Mouse (Mus musculus): ENCODE data around the gene Slc6a4. TPM values are rescaled to one million over a fixed set of nuclear protein-coding genes. Genes with fewer than 3 reads are reported as not detected.

Gene Slc6a4
- 10 to 100 TPM; 25.6 to 42.2 TPM for total RNA-seq (2021)
- long read RNA-seq, experiment 1, transcript Slc6a4-201 (14 exons, 2,725 nt) = major isoform, 23 of 32 reads
- long read RNA-seq, experiment 1, partial matches to known transcripts = 8 of 32 reads
- long read RNA-seq, experiment 1, other reads (novel, unspliced or antisense) = 1 of 32 reads
- long read RNA-seq, experiment 2, transcript Slc6a4-201 (14 exons, 2,725 nt) = major isoform, 21 of 22 reads
- long read RNA-seq, experiment 2, partial matches to known transcripts = 1 of 22 reads
- long read RNA-seq, experiment 2, other reads (novel, unspliced or antisense) = 0 of 22 reads

DNA sequence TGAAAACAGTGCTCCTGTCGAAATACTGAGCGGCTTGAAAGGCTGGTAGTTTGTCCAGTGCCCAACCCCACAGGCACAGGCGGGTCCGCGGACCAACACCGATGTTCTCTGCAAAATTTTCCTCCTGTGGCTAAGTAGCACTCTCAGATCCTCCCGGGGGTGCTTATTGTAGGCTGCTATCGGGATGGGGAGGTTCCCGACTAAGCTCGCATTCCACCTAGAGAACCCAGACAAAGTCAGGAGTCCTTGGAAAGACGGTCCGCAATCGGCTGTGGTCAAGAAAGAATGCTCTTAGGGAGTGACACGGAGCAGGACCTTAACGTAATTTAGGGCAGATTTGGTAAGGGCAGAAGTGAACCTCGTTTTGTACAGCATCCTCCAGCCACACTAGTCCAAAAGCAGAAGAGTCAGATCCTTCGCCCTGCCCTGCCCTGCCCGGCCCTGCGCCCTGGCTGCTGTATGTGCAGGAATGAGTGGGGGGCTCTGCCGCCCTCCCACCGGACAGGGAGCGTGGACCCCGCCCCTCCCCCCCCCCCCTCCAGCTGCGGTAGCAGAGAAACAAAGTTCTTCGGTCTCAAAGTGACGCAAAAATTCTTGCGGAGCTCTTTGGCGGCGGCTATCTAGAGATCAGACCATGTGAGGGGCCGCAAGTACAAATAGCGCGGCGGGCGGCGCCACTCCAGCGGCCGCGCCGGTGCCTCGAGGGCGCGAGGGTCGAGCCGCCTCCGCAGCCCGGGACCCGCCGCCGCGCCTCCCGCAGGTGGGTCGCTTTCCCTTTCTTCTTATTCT lies at the start of gene Slc6a4:
Gene Slc6a4, plus strand, starts transcription at position 688 of the 789 bp plus-strand sequence.
- DNase-seq = peak in 1 of 2 experiments; percentile 21

GRCm38 (mm10) chr11:76953536-76953935 lies 44.9 kb upstream of the Slc6a4 start:
- peak; percentile 35 to 46 for DNase-seq

DNA sequence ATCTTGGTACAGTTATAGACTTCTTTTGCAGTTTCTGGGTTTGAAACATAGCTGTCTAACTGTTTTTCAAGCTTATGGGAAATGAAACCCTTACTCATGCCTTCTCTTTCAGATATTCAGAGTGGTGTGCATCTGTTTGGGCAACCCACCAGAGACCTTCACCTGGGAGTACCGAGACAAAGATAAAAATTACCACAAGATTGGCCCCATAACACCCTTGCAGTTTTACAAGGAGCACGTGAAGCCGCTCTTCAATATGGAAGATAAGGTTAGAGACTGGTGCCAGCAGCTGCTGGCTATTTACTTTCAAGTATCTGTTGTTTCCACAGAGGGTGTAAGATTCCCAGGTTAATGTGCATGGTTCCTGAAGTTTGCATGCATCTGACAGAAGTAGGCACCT lies 32.7 kb upstream of the Slc6a4 start:
- DNase-seq = no peak

GRCm38 (mm10) chr11:76970328-76970727 lies 28.1 kb upstream of the Slc6a4 start:
- no peak for DNase-seq

GRCm38 (mm10) chr11:76974680-76975319 lies 23.6 kb upstream of the Slc6a4 start:
- DNase-seq = peak in 1 of 2 experiments; percentile 19

DNA sequence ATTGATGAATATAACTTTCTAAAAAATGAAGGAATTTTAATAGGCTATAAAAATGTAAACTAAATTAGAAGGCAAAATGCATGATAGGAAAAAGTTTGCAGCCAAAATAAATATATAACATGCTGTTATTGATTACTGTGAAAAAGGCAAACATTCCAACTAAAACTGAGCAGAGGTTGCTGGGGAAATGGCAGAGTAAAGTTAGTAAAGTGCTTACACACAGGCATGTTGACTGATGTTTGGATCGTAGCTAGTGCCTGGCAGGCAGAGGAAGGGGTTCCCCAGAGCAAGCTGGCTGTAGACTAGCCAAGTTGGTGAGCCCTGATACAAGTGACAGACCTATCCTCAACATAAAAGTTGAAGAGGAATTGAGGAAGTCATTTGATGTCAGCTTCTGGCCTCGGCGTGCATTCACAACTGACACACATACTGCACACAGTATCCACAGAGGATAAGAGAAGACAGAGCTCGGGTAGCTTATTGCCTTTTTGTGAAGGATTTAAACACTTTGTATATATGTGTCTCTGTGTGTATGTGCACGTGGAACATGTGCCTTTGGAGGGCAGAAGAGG lies 16.7 kb upstream of the Slc6a4 start:
- DNase-seq = no peak

GRCm38 (mm10) chr11:76982415-76982814 lies 16.0 kb upstream of the Slc6a4 start:
- no peak for DNase-seq

DNA sequence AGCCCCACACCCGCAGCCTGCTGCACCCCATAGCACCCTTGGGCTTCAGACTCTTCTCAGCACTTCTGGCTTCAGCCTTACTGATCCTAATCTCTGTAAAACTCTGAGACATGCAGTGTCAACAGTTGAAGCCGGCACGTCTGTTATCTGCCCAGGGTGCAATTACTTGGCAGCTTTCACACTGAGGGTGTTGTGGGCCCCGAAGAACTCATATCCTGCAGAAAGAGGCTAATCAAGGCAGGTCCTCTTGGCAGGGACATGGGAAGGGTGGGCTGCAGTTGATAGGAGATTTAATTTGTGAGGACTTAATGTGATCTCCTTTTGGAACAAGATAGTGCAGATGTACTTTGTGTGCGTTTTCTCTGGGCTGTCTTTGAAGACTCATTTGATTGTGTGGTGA lies 14.8 kb upstream of the Slc6a4 start:
- no peak for DNase-seq

- DNase-seq = no peak
These were observed 14.2 kb upstream of the Slc6a4 start for GRCm38 (mm10) chr11:76984173-76984572.

DNA sequence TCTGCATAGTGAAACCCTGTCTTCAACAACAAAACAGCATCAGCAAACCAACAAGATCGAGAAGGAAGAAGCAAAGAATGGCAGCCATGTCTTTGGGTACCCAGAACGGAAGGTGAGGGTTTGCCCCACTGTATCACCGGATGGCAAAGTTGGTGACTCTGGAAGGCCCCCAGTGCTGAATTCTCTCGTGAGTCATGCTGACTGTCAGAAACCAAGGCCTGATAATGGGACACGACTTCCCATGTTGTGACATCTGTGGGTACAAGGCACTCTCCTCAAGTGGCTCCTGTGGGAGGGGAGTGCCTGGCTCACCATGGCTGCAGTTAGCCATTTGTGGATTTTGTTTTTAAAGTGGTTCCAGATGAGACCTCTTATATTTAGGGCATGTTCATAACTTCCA lies 7.6 kb upstream of the Slc6a4 start:
- DNase-seq = peak; percentile 12 to 28

- peak in 1 of 2 experiments; percentile 12 for DNase-seq
These were observed 5.5 kb upstream of the Slc6a4 start for GRCm38 (mm10) chr11:76992886-76993285.

GRCm38 (mm10) chr11:76995966-76996672 lies 2.3 kb upstream of the Slc6a4 start:
- DNase-seq = no peak

DNA sequence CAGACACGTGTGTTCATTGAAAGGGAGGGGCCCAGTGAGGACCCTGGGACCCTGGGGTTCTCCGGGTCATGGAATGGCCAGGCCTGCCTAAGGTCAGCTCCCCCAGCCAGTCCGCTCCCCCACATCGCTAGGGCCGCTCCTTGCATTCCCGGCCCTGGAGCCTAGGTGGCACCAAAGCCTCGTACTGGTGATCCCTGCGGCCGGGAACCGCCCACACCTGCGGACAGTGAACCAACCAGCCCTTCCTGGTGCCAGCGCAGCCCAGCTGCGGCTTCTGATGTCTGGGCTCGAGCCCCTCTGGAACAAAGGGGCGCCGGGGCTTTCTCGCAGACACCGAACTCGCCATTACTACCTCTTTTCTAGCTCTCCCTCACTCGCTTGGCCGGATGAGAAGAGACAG lies 1.1 kb upstream of the Slc6a4 start:
- DNase-seq = peak; percentile 84 to 89

DNA sequence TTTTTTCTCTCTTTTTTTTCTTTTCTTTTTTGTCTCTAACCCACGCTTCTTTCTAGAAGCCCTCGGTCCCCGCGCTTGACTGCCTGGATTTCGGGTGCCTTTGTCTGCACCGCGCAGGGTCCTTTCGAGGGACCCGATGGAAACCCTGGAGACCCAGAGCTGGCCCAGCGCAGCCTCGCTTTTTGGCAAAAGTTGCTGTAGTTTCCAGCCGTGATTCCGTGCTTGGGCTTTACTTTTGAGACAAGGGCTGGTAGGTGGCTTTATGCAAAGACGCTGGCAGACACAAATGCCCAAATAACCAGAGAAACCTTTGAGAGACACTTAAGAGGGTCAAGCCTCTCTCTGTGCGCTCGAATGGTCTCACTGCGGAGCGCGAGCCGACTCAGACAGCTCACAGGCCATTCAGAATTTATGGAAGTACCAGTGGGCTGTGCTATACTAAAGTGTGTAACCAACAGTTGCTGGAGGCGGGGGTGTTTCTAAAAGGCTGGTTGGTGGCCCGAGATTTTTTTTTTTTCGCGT lies 363 bp downstream of the Slc6a4 start:
- DNase-seq = peak in 1 of 2 experiments; percentile 15

DNA sequence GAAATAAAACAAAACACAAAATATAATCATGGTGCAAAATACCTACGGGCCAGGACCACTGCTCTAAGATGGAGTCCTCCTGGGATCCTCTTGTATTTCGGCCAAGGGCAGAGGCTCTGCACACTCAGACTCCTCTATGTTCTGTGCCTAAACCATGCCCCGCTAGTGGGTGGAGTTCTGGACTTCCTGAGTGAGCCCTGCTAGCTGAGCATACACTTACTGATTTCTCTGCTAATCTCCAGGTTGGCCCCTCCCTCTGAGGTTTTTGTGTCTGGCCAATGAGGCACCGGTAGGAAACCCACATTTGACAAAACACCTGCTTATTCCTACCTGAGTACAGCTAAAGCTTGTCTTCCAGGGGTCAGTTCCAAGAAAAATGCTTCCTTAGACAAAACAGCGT lies 2.3 kb downstream of the Slc6a4 start:
- no peak for DNase-seq

GRCm38 (mm10) chr11:77002361-77002760 lies 4.0 kb downstream of the Slc6a4 start:
- peak in 1 of 2 experiments; percentile 35 for DNase-seq

DNA sequence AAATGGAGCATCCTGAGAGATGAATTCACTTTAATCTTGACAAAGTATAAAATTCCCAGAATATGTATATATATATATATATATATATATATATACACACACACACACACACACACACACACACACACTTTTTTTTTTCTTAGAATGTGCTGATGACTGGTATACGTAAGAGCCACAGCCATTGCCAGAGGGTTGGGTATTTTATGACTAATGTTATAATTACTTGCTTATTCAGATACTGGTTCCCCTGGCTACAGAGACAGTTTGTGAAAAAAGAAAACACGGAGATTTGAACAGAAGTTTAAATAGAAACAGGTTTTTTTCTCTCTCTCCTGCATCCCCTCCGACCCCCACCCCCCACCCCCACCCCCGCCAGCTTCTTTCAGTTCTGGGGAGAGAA lies 7.5 kb downstream of the Slc6a4 start:
- no peak for DNase-seq

GRCm38 (mm10) chr11:77006616-77007015 lies 8.2 kb downstream of the Slc6a4 start:
- DNase-seq = no peak

GRCm38 (mm10) chr11:77009069-77010025 lies 10.9 kb downstream of the Slc6a4 start:
- no peak for DNase-seq

DNA sequence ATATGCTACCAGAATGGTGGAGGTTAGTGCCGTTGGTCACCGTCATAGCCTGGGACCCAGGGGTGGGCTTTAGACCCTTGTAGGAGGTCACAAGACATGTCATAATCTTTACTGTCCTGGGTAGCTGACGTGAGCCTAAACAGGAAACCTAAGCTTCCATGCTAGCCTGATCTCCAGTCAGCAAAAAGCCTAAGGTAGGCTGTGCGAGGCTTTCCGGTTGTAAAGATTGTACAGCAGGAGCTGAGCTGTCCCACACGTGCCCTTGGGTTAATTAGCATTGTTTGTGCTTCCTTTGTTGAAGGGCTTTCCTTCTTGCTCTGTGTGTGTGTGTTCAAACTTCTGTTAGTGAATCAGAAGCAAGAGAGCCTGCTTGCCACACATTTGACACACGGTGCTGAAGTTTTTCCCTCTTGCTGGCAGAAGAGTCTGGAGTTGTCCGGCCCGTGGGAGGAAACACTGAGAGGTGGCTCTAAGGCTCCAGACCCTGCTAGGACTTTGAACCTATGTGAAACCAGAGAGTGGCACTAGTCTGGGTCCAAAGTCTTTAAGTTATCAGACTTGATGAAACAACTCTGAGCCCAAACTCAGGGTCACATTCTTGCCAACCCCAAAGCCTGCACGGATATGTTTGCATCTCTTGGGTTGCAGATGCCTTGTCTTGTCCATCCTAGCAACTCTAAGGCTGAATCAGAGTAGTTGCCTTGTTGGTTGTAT lies 12.5 kb downstream of the Slc6a4 start:
- no peak for DNase-seq
